Mouse (Mus musculus): ENCODE results near the gene Zp2.

DNA sequence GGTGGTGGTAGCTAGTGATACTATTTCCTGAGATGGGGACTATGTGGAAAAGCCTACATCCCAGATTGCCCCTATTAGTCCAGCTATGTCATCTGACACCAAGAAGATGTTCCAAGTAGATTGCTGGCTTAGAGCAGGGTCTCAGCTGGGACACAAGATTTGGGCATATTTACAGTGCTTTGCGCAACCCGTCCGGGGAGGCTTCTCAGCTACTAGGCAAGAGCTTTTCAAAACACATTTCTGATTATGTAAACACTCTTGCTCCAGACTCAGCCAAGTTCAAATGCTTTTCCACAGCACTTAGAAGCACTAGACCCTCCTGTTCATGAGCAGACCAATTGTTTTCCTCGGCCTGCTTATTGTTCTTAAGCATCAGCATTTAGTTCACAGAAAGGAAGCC is 21.3 kb downstream of the Zp2 start:
- no peak for TF ChIP-seq CTCF (IDR thresholded peaks at IDR 0.05; ENCODE audit: low read depth, low read length)
- TF ChIP-seq TAL1 (conservative IDR thresholded peaks at IDR 0.05; ENCODE audit: low read depth, low read length) = no peak
- TF ChIP-seq POLR2AphosphoS5 (IDR thresholded peaks at IDR 0.05; ENCODE audit: insufficient replicate concordance, low read depth, low read length) = no peak
- TF ChIP-seq GATA1 (IDR thresholded peaks at IDR 0.05; ENCODE audit: borderline replicate concordance, low read length) = no peak

Data from G1E (cell line).